Mouse (Mus musculus): Measurements from ENCODE around the gene Olfr1342.

Gene Olfr1342

GRCm38 (mm10) chr4:118692412-118692973, at the start of gene Olfr1342:
Gene Olfr1342, minus strand, starts transcription at chr4:118692756.
- no peak for DNase-seq (ENCODE audit: low read depth)

GRCm38 (mm10) chr4:118741881-118742280, 49.3 kb upstream of the Olfr1342 start:
- no peak for DNase-seq (ENCODE audit: low read depth)

GRCm38 (mm10) chr4:118740988-118741698, 48.6 kb upstream of the Olfr1342 start:
- no peak for DNase-seq (ENCODE audit: low read depth)

GRCm38 (mm10) chr4:118739574-118739973, 47.0 kb upstream of the Olfr1342 start:
- DNase-seq (ENCODE audit: low read depth), result no peak

- DNase-seq (ENCODE audit: low read depth), result no peak
Measured at GRCm38 (mm10) chr4:118731875-118732274, 39.3 kb upstream of the Olfr1342 start, which contains the start of gene Olfr1339. Gene Olfr1339, plus strand, starts transcription at chr4:118732175.

- DNase-seq (ENCODE audit: low read depth), result peak; percentile 76
Measured at GRCm38 (mm10) chr4:118721742-118722483, 29.4 kb upstream of the Olfr1342 start.

GRCm38 (mm10) chr4:118719838-118720237, 27.3 kb upstream of the Olfr1342 start, which contains the start of gene Olfr1340:
Gene Olfr1340, plus strand, starts transcription at chr4:118720138.
- no peak for DNase-seq (ENCODE audit: low read depth)

GRCm38 (mm10) chr4:118711656-118712055, 19.1 kb upstream of the Olfr1342 start:
- DNase-seq (ENCODE audit: low read depth), result no peak

GRCm38 (mm10) chr4:118708086-118708485, 15.5 kb upstream of the Olfr1342 start:
- DNase-seq (ENCODE audit: low read depth), result no peak

- DNase-seq (ENCODE audit: low read depth), result no peak
Measured at GRCm38 (mm10) chr4:118703223-118703622, 10.7 kb upstream of the Olfr1342 start, which contains the start of gene Olfr1341. Gene Olfr1341, plus strand, starts transcription at chr4:118703523.

- no peak for DNase-seq (ENCODE audit: low read depth)
Measured at GRCm38 (mm10) chr4:118693812-118694211, 1.3 kb upstream of the Olfr1342 start.

GRCm38 (mm10) chr4:118687086-118687485, 5.5 kb downstream of the Olfr1342 start:
- DNase-seq (ENCODE audit: low read depth), result no peak

- no peak for DNase-seq (ENCODE audit: low read depth)
Measured at GRCm38 (mm10) chr4:118658652-118659051, 33.9 kb downstream of the Olfr1342 start, which contains the start of gene Olfr62. Gene Olfr62, plus strand, starts transcription at chr4:118658952.

GRCm38 (mm10) chr4:118645234-118645633, 47.3 kb downstream of the Olfr1342 start:
- peak; percentile 86 for DNase-seq (ENCODE audit: low read depth)

GRCm38 (mm10) chr4:118642346-118643190, 50.0 kb downstream of the Olfr1342 start:
- peak; percentile 49 for DNase-seq (ENCODE audit: low read depth)

Data from NIH3T3 (cell line).